Mouse (Mus musculus) testis, postnatal 10 days (tissue): ENCODE results near the gene Psmb8.

Experiments used
- DNase-seq: peaks from one replicate; pipeline ENCODE4 v3.0.0; 2021; ENCODE audit warnings: low spot score

Gene Psmb8

GRCm38 (mm10) chr17:34193468-34193867, 4.1 kb upstream of the Psmb8 start:
- DNase-seq: no peak

- no peak for DNase-seq
Observed at GRCm38 (mm10) chr17:34194723-34195122, 2.8 kb upstream of the Psmb8 start.

GRCm38 (mm10) chr17:34196491-34196890, 1.0 kb upstream of the Psmb8 start:
- no peak for DNase-seq

GRCm38 (mm10) chr17:34197904-34198520, 491 bp downstream of the Psmb8 start:
- DNase-seq: peak; percentile 60

DNA sequence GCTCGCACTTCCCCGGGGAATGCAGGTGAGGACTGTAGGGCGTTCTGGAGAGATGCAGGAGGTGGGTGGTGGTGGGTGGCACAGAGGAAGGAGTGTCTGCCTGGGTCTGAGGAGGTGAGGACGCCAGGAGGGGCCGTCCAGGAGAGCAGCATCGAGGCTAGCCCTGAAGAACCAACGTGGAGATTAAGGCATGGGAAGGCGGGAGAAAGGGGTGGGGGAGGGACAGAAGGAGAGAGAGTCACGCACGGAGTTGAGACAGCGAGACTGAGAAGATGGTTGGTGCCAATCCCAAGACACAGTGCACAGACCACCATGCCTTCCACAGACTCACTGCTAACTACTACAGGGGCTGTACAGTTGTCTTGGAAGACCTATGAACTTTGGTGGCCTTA, 996 bp downstream of the Psmb8 start:
- no peak for DNase-seq

DNA sequence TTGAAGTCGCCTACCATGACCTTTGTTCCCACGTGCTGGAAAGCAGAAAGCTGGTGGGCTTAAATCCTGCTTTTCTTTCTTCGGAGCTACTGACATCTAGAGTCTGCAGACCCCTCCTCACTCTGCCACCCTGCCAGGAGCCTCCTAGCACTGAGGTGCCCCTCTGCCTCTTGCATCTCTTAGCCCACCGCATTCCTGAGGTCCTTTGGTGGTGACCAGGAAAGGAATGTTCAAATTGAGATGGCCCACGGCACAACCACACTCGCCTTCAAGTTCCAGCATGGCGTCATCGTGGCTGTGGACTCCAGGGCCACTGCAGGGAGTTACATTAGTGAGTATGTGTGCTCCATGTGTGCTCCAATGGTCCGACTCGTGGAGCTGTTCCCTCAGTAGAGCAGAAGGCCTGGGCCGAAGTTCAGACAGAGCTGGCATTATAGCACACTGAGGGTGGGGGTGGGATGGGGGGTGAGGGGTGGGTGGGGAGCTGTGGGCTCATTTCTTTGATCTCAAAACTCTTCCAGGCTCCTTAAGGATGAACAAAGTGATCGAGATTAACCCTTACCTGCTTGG, 1.6 kb downstream of the Psmb8 start:
- no peak for DNase-seq

- DNase-seq: no peak
Observed at GRCm38 (mm10) chr17:34200047-34200446, 2.5 kb downstream of the Psmb8 start.

DNA sequence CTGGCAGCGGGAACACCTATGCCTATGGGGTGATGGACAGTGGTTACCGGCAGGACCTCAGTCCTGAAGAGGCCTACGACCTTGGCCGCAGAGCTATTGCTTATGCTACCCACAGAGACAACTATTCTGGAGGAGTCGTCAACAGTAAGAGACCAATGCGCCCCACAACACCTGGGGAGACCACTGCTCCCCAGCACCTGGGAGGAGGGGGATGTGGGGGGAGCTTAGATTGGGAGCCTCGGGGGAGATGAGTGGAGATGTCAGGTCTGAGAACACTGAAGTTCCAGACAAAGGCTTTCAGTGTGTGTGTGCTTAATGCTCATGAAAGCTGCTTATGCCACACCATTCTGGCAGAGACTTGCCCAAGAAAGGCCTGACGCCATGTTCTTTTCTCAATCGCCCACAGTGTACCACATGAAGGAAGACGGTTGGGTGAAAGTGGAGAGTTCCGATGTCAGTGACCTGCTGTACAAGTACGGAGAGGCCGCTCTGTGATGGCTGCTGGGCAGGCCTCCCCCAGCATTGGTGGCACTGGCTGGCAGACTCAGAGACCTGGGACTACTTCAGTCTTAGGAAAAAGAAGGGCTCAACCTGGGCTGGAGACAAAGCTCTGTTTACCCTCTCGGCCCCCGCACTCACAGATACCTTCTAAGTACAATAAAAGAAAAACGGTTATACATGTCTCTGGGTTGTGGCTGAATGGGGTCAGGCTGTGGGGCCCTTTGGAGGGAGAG, 3.4 kb downstream of the Psmb8 start:
- DNase-seq: no peak

- DNase-seq: no peak
Observed at GRCm38 (mm10) chr17:34201506-34202055, 4.1 kb downstream of the Psmb8 start.

GRCm38 (mm10) chr17:34202760-34203442, 5.4 kb downstream of the Psmb8 start:
- peak; percentile 30 for DNase-seq

- peak; percentile 41 for DNase-seq
Observed at GRCm38 (mm10) chr17:34203444-34203843, 5.9 kb downstream of the Psmb8 start, which contains the start of gene Tap2. Tap2 (plus strand) TSS chr17:34203527.

- DNase-seq: peak; percentile 93
Observed at GRCm38 (mm10) chr17:34204303-34205010, 6.9 kb downstream of the Psmb8 start.

GRCm38 (mm10) chr17:34205021-34205745, 7.7 kb downstream of the Psmb8 start:
- peak; percentile 58 for DNase-seq

GRCm38 (mm10) chr17:34205746-34206176, 8.2 kb downstream of the Psmb8 start:
- peak; percentile 38 for DNase-seq

- peak; percentile 37 for DNase-seq
Observed at GRCm38 (mm10) chr17:34206731-34207130, 9.2 kb downstream of the Psmb8 start.

DNA sequence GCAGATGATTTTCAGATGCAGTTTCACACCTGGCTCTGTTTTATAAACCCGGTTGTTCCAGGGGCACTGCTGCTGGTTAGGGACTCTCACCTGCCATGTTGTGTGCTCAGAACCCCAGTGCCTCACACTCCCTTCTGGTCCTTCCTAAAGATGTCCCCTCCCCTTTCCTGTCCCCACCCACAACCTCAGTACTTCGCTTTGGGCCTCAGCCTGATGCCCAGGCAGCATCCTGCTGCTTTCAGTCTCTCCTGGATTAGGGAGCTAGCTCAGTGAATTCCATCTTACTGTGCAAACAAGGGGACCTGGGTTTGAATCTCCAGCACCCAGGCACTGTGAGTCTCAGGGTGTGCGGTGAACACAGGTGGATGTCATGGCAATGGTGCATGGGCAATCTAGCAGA, 9.9 kb downstream of the Psmb8 start:
- peak; percentile 31 for DNase-seq

DNA sequence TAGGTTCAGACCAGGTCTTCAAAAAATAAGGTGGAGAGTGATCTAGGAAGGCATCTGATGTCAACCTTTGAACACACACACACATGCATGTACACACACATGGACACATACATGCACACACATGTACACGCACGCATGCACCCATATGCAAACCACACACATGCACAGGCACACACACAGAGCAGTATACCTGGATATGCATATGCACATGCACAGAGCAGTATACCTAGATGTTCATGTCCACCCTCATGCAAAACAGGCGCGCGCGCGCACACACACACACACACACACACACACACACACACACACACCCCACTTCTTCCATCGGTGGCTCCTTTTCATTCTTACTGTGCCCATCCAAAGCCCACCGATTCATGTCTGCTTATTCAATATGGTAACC, 10.3 kb downstream of the Psmb8 start:
- peak; percentile 33 for DNase-seq

DNA sequence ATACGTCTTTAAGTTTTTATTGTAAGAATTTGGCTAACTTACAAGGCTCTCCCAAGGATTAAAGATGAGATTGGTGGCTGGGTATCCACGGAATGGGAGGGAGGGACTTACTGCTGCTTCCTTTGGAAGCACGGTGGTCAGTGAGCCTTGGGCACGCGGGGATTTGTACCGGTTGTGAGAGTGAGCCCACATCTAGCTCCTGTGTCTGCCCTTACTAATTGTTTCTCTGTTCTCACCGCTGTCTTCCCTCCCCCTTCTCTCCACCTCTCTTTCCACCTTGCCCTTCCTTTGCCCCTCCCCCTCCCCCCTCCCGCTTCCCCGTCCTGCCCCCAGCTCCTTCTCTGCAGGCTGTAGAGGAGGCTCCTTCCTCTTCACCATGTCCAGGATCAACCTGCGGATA, 10.9 kb downstream of the Psmb8 start:
- DNase-seq: peak; percentile 29

DNA sequence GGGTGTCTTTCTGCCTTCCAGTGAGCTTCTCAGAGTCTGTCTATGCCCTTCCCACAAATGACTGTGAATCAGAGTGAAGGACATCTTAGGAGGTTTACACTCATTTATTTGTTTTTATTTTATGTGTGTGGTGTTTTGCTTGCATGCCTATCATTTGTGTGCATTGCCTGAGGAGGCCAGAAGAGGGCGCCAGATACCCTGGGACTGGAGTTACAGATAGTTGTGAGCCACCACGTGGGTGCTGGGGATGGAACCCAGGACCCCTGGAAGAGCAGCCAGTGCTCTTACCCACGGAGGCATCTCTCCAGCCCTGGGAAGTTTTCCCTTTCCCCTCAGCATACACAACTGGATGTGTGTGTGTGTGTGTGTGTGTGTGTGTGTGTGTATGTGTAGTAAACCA, 12.2 kb downstream of the Psmb8 start:
- peak; percentile 58 for DNase-seq

DNA sequence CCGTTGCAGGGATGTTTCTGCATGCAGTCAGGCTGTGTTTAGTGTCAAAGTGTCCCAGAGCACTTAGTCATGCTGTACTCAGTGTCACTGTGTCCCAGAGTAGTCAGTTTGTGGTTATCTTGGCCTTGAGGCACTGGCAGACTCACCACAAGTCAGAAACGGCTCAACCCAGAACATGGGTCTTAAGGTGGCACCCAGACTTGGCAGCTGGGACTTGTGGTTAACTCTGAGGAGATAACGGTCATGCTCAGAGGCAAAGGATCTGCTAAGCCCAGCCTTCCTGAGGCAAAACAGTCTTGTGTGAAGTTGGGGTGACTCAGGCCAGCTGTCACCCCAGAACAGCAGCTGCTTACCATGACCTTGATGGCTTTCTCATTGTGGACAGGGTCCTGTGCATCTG, 13.1 kb downstream of the Psmb8 start:
- peak; percentile 30 for DNase-seq

DNA sequence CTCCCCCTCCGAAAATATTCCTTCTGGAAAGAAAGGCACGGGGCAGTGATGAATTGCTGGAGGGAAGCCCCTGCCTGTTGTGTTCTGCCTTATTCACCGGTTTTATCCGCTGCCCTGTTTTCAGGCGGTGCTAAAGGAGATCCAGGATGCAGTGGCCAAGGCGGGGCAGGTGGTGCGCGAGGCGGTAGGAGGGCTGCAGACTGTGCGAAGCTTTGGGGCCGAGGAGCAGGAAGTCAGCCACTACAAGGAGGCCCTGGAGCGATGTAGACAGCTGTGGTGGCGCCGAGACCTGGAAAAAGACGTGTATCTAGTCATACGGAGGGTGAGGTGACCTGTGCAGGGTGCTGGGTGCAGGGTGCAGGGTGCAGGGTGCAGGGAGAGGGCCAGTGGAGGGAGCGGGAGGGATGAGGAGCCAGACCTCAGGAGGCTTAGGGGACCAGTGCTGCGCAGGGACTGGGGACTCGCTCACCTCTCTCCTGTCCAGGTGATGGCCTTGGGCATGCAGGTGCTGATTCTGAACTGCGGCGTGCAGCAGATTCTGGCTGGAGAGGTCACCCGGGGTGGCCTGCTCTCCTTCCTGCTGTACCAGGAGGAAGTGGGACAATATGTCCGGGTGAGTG, 14.3 kb downstream of the Psmb8 start:
- DNase-seq: peak; percentile 36
